Mouse (Mus musculus) cortical plate, adult 2 months (tissue): ENCODE measurements around the gene Slc2a6.

Experiments
- CTCF ChIP-seq: fragments of 200-500 bp; IDR thresholded peaks from 2 replicates; pipeline ENCODE4 v1.5.1; 2011; ENCODE audit warnings: mild to moderate bottlenecking, control low read depth, low read length; ENCODE audit not compliant: insufficient read depth; ENCODE audit errors: extremely low read depth
- POLR2A ChIP-seq: fragments of 200-500 bp; IDR thresholded peaks from 2 replicates; pipeline ENCODE4 v1.6.1; 2011; ENCODE audit warnings: mild to moderate bottlenecking, low read length, control low read depth; ENCODE audit not compliant: insufficient read depth; ENCODE audit errors: extremely low read depth

DNA sequence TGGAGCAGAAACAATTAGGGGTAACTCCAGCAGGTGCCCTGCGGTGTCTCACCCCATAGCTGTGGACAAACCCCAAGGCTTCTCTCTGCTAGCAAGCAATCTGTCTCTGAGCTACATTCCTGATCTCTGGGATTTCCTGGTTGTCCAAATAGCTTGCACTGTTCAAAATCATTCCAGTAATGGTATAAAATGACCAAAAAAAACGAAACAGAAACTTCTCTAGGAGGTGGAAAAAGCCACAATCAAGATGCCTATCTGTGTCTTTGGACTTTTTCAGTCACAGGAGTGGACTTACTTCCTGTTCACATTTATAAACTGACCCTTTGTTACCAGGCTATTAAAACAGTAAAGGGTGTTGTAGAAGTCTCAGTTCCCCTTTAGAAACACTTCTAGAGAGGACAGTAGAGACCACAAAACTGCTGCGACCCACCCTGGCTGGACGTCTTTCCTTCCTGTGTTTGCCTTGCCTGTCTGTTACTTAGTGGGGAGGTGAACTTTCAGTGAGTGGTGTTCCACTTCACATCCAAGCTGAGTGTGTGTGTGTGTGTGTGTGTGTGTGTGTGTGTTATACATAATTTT, 728 bp upstream of the Slc2a6 start:
- TF ChIP-seq POLR2A (no peak), CTCF (no peak)
